Mouse (Mus musculus): ENCODE results near the gene Ube2g1. TPM values are rescaled to one million over a fixed set of nuclear protein-coding genes. Genes with fewer than 3 reads are reported as not detected.
"Not testable (repeated sequence)": the region's sequence is repeated elsewhere in the genome, so short reads cannot be mapped to it uniquely, and the experiment has no call there.

Gene Ube2g1
- polyA plus RNA-seq, 1 experiment from 2014 or later = 78.6 TPM

- 92% methylated on average over 3 of the region's 3 CpGs for WGBS
- Histone ChIP-seq H3K4me1 (ENCODE audit: control insufficient read depth, insufficient read depth, low read length) (no peaks in the 10 kb centered on the region), H3K4me3 (ENCODE audit: low read depth, low read length) (no peak overlapping the region), H3K36me3 (ENCODE audit: control insufficient read depth, insufficient read depth, low read length) (no peaks in the 10 kb centered on the region), H3K9me3 (replicated peaks; ENCODE audit: control insufficient read depth, low read length, poor library complexity, severe bottlenecking) (no peaks in the 10 kb centered on the region), H3K27ac (ENCODE audit: low read length) (no peak overlapping the region), H3K27me3 (ENCODE audit: control insufficient read depth, insufficient read depth, low read depth, low read length) (no peaks in the 10 kb centered on the region), H3K4me2 (ENCODE audit: low read length) (no peak overlapping the region), H3K9ac (ENCODE audit: low read depth, low read length) (no peak overlapping the region)
- no peak for ATAC-seq
Measured at GRCm38 (mm10) chr11:72586570-72586969, 20.5 kb upstream of the Ube2g1 start.

- no peak overlapping the region for H3K4me3 ChIP-seq (ENCODE audit: low read depth, low read length)
- no peaks in the 10 kb centered on the region for H3K9me3 ChIP-seq (replicated peaks; ENCODE audit: control insufficient read depth, low read length, poor library complexity, severe bottlenecking)
- H3K4me1 ChIP-seq (ENCODE audit: control insufficient read depth, insufficient read depth, low read length) = no peaks in the 10 kb centered on the region
- H3K9ac ChIP-seq (ENCODE audit: low read depth, low read length) = no peak overlapping the region
- WGBS = 71% methylated on average over 7 of the region's 7 CpGs
- H3K27me3 ChIP-seq (ENCODE audit: control insufficient read depth, insufficient read depth, low read depth, low read length) = no peaks in the 10 kb centered on the region
- no peak overlapping the region for H3K4me2 ChIP-seq (ENCODE audit: low read length)
- no peaks in the 10 kb centered on the region for H3K36me3 ChIP-seq (ENCODE audit: control insufficient read depth, insufficient read depth, low read length)
- H3K27ac ChIP-seq (ENCODE audit: low read length) = no peak overlapping the region
- no peak for ATAC-seq
Measured at GRCm38 (mm10) chr11:72587537-72588233, 19.4 kb upstream of the Ube2g1 start.

- Histone ChIP-seq H3K9me3 (replicated peaks; ENCODE audit: control insufficient read depth, low read length, poor library complexity, severe bottlenecking) (no peaks in the 10 kb centered on the region), H3K9ac (ENCODE audit: low read depth, low read length) (no peak overlapping the region), H3K4me1 (ENCODE audit: control insufficient read depth, insufficient read depth, low read length) (no peaks in the 10 kb centered on the region), H3K4me2 (ENCODE audit: low read length) (no peak overlapping the region), H3K36me3 (ENCODE audit: control insufficient read depth, insufficient read depth, low read length) (no peaks in the 10 kb centered on the region), H3K4me3 (ENCODE audit: low read depth, low read length) (no peak overlapping the region), H3K27me3 (ENCODE audit: control insufficient read depth, insufficient read depth, low read depth, low read length) (no peaks in the 10 kb centered on the region), H3K27ac (ENCODE audit: low read length) (no peak overlapping the region)
- WGBS = 68% methylated on average over 2 of the region's 2 CpGs
- no peak for ATAC-seq
Measured at GRCm38 (mm10) chr11:72595010-72595737, 11.9 kb upstream of the Ube2g1 start.

DNA sequence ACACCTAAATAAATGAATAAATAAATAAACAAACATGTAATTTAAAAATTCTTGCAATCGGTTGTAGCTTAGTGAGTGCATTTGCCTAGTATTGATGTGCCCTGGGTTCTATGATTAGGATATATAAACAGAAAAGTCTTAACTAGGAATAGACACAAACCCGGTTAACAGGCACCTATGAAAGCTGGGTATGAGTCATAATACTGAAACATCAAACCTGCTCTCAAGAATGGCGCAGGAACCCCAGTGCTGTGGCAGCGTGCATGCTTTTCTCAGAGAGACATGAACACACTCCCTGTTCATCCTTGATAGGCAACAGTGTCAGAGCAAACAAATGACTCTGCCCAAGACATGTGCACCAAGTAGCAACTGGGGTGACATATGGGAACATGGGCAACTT is 9.3 kb upstream of the Ube2g1 start:
- Histone ChIP-seq H3K36me3 (ENCODE audit: control insufficient read depth, insufficient read depth, low read length) (no peaks in the 10 kb centered on the region), H3K4me2 (ENCODE audit: low read length) (no peak overlapping the region), H3K9ac (ENCODE audit: low read depth, low read length) (no peak overlapping the region), H3K4me1 (ENCODE audit: control insufficient read depth, insufficient read depth, low read length) (no peaks in the 10 kb centered on the region), H3K27me3 (ENCODE audit: control insufficient read depth, insufficient read depth, low read depth, low read length) (no peaks in the 10 kb centered on the region), H3K9me3 (replicated peaks; ENCODE audit: control insufficient read depth, low read length, poor library complexity, severe bottlenecking) (no peaks in the 10 kb centered on the region), H3K4me3 (ENCODE audit: low read depth, low read length) (no peak overlapping the region), H3K27ac (ENCODE audit: low read length) (no peak overlapping the region)
- ATAC-seq = no peak
- WGBS = 93% methylated on average over 4 of the region's 4 CpGs

DNA sequence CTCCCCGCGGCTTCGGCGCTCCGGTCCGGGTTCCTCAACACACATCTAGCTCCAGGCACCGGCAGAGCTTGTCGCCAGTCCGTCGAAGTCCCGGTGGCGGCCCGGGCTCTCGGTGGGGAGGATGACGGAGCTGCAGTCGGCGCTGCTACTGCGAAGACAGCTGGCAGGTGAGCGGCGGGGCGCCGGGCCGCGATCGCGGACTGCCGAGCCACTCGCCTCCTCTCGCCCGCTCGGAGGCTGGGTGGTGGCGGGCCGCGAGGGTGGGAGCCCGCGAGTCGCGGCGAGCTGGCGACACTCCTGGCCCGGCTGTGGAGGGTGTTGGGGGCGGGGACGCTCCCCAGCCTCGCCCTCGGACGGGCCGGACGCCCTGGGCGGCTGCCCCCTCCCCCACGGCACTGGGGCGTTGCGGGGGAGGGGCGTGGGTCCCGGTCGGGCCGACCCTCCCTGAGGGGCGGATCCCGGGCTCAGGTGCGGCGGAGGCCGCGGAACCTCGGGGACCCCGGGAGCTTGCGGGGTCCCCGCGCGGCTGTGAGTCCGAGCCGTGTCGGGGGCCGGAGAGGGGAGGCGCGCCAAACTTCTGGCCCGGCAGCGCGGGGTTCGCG is 487 bp downstream of the Ube2g1 start:
- Histone ChIP-seq H3K4me2 (ENCODE audit: low read length) (peak overlapping the region; percentile 70), H3K27ac (ENCODE audit: low read length) (peak overlapping the region; percentile 95), H3K36me3 (ENCODE audit: control insufficient read depth, insufficient read depth, low read length) (no peaks in the 10 kb centered on the region), H3K9ac (ENCODE audit: low read depth, low read length) (peak overlapping the region; percentile 94), H3K27me3 (ENCODE audit: control insufficient read depth, insufficient read depth, low read depth, low read length) (no peaks in the 10 kb centered on the region), H3K4me3 (ENCODE audit: low read depth, low read length) (peak overlapping the region; percentile 83), H3K9me3 (replicated peaks; ENCODE audit: control insufficient read depth, low read length, poor library complexity, severe bottlenecking) (no peaks in the 10 kb centered on the region), H3K4me1 (ENCODE audit: control insufficient read depth, insufficient read depth, low read length) (peaks cover 18% of the 10 kb centered on the region)
- ATAC-seq = peak; percentile 68
- WGBS = under 1% methylated on average over 67 of the region's 79 CpGs

GRCm38 (mm10) chr11:72608071-72608679 is 1.1 kb downstream of the Ube2g1 start:
- no peaks in the 10 kb centered on the region for H3K27me3 ChIP-seq (ENCODE audit: control insufficient read depth, insufficient read depth, low read depth, low read length)
- no peaks in the 10 kb centered on the region for H3K36me3 ChIP-seq (ENCODE audit: control insufficient read depth, insufficient read depth, low read length)
- peak; percentile 92 for ATAC-seq
- no peaks in the 10 kb centered on the region for H3K9me3 ChIP-seq (replicated peaks; ENCODE audit: control insufficient read depth, low read length, poor library complexity, severe bottlenecking)
- peak overlapping the region; percentile 83 for H3K4me3 ChIP-seq (ENCODE audit: low read depth, low read length)
- H3K27ac ChIP-seq (ENCODE audit: low read length) = peak overlapping the region; percentile 95
- H3K9ac ChIP-seq (ENCODE audit: low read depth, low read length) = peak overlapping the region; percentile 94
- WGBS = under 1% methylated on average over 39 of the region's 55 CpGs
- peak overlapping the region; percentile 70 for H3K4me2 ChIP-seq (ENCODE audit: low read length)
- H3K4me1 ChIP-seq (ENCODE audit: control insufficient read depth, insufficient read depth, low read length) = peaks cover 18% of the 10 kb centered on the region

DNA sequence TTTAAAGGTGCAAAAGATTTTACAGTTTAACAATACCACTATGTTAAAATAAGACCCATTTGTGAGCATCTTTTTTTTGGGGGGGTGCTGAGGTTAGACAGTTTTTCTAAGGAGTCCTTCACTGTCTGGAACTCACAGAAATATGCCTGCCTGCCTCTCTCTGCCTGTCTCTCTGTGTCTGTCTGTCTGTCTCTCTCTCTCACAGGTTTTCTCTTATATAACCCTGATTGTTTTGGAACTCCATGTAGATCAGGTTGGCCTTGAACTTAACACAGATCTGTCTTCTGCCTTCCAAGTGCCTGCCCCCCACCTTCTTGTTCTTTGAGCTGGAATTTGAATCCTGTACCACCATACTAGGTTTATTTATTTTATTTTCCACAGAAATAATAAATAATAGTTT is 2.2 kb downstream of the Ube2g1 start:
- no peaks in the 10 kb centered on the region for H3K36me3 ChIP-seq (ENCODE audit: control insufficient read depth, insufficient read depth, low read length)
- H3K9me3 ChIP-seq (replicated peaks; ENCODE audit: control insufficient read depth, low read length, poor library complexity, severe bottlenecking) = no peaks in the 10 kb centered on the region
- ATAC-seq = no peak
- no peak overlapping the region for H3K27ac ChIP-seq (ENCODE audit: low read length)
- no peak overlapping the region for H3K9ac ChIP-seq (ENCODE audit: low read depth, low read length)
- no peak overlapping the region for H3K4me2 ChIP-seq (ENCODE audit: low read length)
- H3K27me3 ChIP-seq (ENCODE audit: control insufficient read depth, insufficient read depth, low read depth, low read length) = no peaks in the 10 kb centered on the region
- peaks cover 18% of the 10 kb centered on the region for H3K4me1 ChIP-seq (ENCODE audit: control insufficient read depth, insufficient read depth, low read length)
- H3K4me3 ChIP-seq (ENCODE audit: low read depth, low read length) = no peak overlapping the region

DNA sequence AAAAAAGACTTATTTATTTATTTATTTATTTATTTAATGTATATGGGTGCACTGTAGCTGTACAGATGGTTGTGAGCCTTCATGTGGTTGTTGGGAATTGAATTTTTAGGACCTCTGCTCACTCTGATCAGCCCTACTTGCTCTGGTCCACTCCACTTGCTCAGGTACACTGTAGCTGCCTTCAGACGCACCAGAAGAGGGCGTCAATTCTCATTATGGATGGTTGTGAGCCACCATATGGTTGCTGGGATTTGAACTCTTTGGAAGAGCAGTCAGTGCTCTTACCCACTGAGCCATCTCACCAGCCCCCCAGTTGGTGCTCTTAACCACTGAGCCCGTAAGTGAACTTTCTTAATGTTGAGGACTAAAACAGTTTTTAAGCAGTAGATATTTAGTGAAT is 7.3 kb downstream of the Ube2g1 start:
- H3K9me3 ChIP-seq (replicated peaks; ENCODE audit: control insufficient read depth, low read length, poor library complexity, severe bottlenecking); ATAC-seq; H3K4me3 ChIP-seq (ENCODE audit: low read depth, low read length); H3K27ac ChIP-seq (ENCODE audit: low read length); H3K4me2 ChIP-seq (ENCODE audit: low read length); H3K9ac ChIP-seq (ENCODE audit: low read depth, low read length); H3K36me3 ChIP-seq (ENCODE audit: control insufficient read depth, insufficient read depth, low read length); H3K27me3 ChIP-seq (ENCODE audit: control insufficient read depth, insufficient read depth, low read depth, low read length): not testable (repeated sequence)
- peaks cover 13% of the 10 kb centered on the region for H3K4me1 ChIP-seq (ENCODE audit: control insufficient read depth, insufficient read depth, low read length)
- 82% methylated on average over 3 of the region's 3 CpGs for WGBS

DNA sequence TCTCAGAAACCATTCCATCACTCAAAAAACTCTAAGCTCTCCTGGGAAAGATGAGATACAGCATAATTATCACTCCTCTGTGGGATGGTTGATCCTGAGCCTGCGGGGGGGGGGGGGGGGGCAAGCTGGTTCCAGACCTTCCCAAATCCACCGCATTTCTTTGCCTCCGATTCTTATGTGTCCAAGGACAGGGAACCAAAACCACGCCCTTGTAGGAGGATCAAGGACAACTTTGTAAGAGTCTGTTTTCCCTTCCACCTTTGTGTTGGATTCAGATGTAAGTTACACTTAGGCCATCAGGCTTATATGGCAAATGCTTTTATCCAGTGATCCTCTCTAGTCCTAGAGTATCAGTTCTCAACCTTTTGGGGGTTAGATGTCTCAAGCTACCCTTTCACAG is 8.8 kb downstream of the Ube2g1 start:
- 96% methylated on average over 4 of the region's 4 CpGs for WGBS
- no peak for ATAC-seq
- Histone ChIP-seq H3K4me1 (ENCODE audit: control insufficient read depth, insufficient read depth, low read length) (peaks cover 1% of the 10 kb centered on the region), H3K9ac (ENCODE audit: low read depth, low read length) (no peak overlapping the region), H3K27ac (ENCODE audit: low read length) (no peak overlapping the region), H3K36me3 (ENCODE audit: control insufficient read depth, insufficient read depth, low read length) (no peaks in the 10 kb centered on the region), H3K4me2 (ENCODE audit: low read length) (no peak overlapping the region), H3K9me3 (replicated peaks; ENCODE audit: control insufficient read depth, low read length, poor library complexity, severe bottlenecking) (no peaks in the 10 kb centered on the region), H3K27me3 (ENCODE audit: control insufficient read depth, insufficient read depth, low read depth, low read length) (no peaks in the 10 kb centered on the region), H3K4me3 (ENCODE audit: low read depth, low read length) (no peak overlapping the region)
